Mouse (Mus musculus) heart, embryonic 15.5 days (tissue): Measurements from ENCODE around the gene Unc79. TPM values are rescaled to one million over a fixed set of nuclear protein-coding genes. Genes with fewer than 3 reads are reported as not detected.

ENCODE experiments used
- ATAC-seq: fragments of 200-750 bp; cut with Nextera tagmentation; replicated peaks from 2 replicates; pipeline ENCODE4 v1.8.0; 2017; ENCODE audit warnings: low read depth, moderate TSS enrichment; ENCODE audit not compliant: insufficient number of reproducible peaks, insufficient read depth, low FRiP score
- H3K27ac ChIP-seq: fragments of 300-500 bp; sonication (generic); 2 replicates; pipeline ENCODE4 v1.5.1; 2015; ENCODE audit warnings: mild to moderate bottlenecking, inconsistent platforms
- H3K27me3 ChIP-seq: fragments of 300-500 bp; sonication (generic); 2 replicates; pipeline ENCODE4 v1.6.1; 2015; ENCODE audit warnings: inconsistent platforms
- H3K36me3 ChIP-seq: fragments of 300-500 bp; sonication (generic); 2 replicates; pipeline ENCODE4 v1.6.1; 2015; ENCODE audit warnings: mild to moderate bottlenecking, inconsistent platforms
- H3K4me1 ChIP-seq: fragments of 300-500 bp; sonication (generic); replicated peaks from 2 replicates; pipeline ENCODE4 v1.6.1; 2015; ENCODE audit warnings: inconsistent platforms
- H3K4me2 ChIP-seq: fragments of 300-500 bp; sonication (generic); 2 replicates; pipeline ENCODE4 v1.6.1; 2015; ENCODE audit warnings: inconsistent platforms, mild to moderate bottlenecking, moderate library complexity
- H3K4me3 ChIP-seq: fragments of 300-500 bp; sonication (generic); 2 replicates; pipeline ENCODE4 v1.5.1; 2015; ENCODE audit warnings: mild to moderate bottlenecking, inconsistent platforms
- H3K9ac ChIP-seq: fragments of 300-500 bp; sonication (generic); 2 replicates; pipeline ENCODE4 v1.6.1; 2015; ENCODE audit warnings: mild to moderate bottlenecking, inconsistent platforms
- H3K9me3 ChIP-seq: fragments of 300-500 bp; sonication (generic); replicated peaks from 2 replicates; pipeline ENCODE4 v1.6.1; 2016; ENCODE audit warnings: inconsistent platforms
- WGBS: fragments of 180-500 bp; shearing (Covaris S2); methylation state at CpG from one replicate; pipeline ENCODE4 v1.1.7; 2015; ENCODE audit warnings: mixed read lengths; 5-methylcytosine and 5-hydroxymethylcytosine counted together
- microRNA-seq: library from miRNA; unstranded; fragments of <30 nt; microRNA quantifications from one replicate; pipeline ENCODE4, GENCODE M21; 2016
- polyA plus RNA-seq: library from polyadenylated mRNA; unstranded; fragments of >200 nt; fragmentation: Nextera tagmentation; extraction: Ambion mirVana; gene quantifications from 2 replicates; pipeline ENCODE4 v1.2.1, GENCODE M21; 2015

Unc79 gene
- polyA plus RNA-seq, 1 experiment from 2014 or later: 0.16 TPM

- Histone ChIP-seq H3K4me1 (peaks cover 21% of the 10 kb centered on the region), H3K9ac (no peak overlapping the region), H3K27ac (no peak overlapping the region), H3K9me3 (no peaks in the 10 kb centered on the region), H3K36me3 (no peaks in the 10 kb centered on the region), H3K4me2 (no peak overlapping the region), H3K4me3 (no peak overlapping the region), H3K27me3 (0 out of 2 replicates have a peak, but pooled peaks cover 2% of the 10 kb centered on the region)
- WGBS: 61% methylated on average over 5 of the region's 5 CpGs
- no peak for ATAC-seq
Observed at GRCm38 (mm10) chr12:103211078-103211477, 262.4 kb downstream of the Unc79 start.

- ATAC-seq: no peak
- peaks cover 21% of the 10 kb centered on the region for H3K4me1 ChIP-seq
- no peaks in the 10 kb centered on the region for H3K9me3 ChIP-seq
- no peak overlapping the region for H3K27ac ChIP-seq
- H3K27me3 ChIP-seq: peaks cover 3% of the 10 kb centered on the region; the same call in 1 of the 2 replicates
- no peaks in the 10 kb centered on the region for H3K36me3 ChIP-seq
- 69% methylated on average over 2 of the region's 2 CpGs for WGBS
- H3K4me3 ChIP-seq: no peak overlapping the region
- H3K9ac ChIP-seq: no peak overlapping the region
- no peak overlapping the region for H3K4me2 ChIP-seq
Observed at GRCm38 (mm10) chr12:103213591-103213990, 264.9 kb downstream of the Unc79 start.

GRCm38 (mm10) chr12:103214270-103214669 lies 265.6 kb downstream of the Unc79 start:
- no peak overlapping the region for H3K9ac ChIP-seq
- peak overlapping the region; percentile 34; the same call in 1 of the 2 replicates for H3K27ac ChIP-seq
- H3K9me3 ChIP-seq: no peaks in the 10 kb centered on the region
- peaks cover 6% of the 10 kb centered on the region; the same call in 1 of the 2 replicates for H3K27me3 ChIP-seq
- WGBS: 22% methylated on average over 10 of the region's 10 CpGs
- peak overlapping the region; percentile 32; the same call in 1 of the 2 replicates for H3K4me2 ChIP-seq
- H3K36me3 ChIP-seq: no peaks in the 10 kb centered on the region
- ATAC-seq: peak; percentile 71
- H3K4me1 ChIP-seq: peaks cover 21% of the 10 kb centered on the region
- H3K4me3 ChIP-seq: no peak overlapping the region

GRCm38 (mm10) chr12:103214797-103215196 lies 266.1 kb downstream of the Unc79 start:
- Histone ChIP-seq H3K9me3 (no peaks in the 10 kb centered on the region), H3K9ac (no peak overlapping the region), H3K27me3 (peaks cover 10% of the 10 kb centered on the region; the same call in 1 of the 2 replicates), H3K4me2 (peak overlapping the region; percentile 32; the same call in 1 of the 2 replicates), H3K4me3 (no peak overlapping the region), H3K4me1 (peaks cover 21% of the 10 kb centered on the region), H3K36me3 (no peaks in the 10 kb centered on the region), H3K27ac (peak overlapping the region; percentile 34; the same call in 1 of the 2 replicates)
- ATAC-seq: no peak
- WGBS: 96% methylated on average over 2 of the region's 2 CpGs

- peaks cover 10% of the 10 kb centered on the region; the same call in 1 of the 2 replicates for H3K27me3 ChIP-seq
- no peak overlapping the region for H3K4me3 ChIP-seq
- no peaks in the 10 kb centered on the region for H3K9me3 ChIP-seq
- no peak overlapping the region for H3K9ac ChIP-seq
- no peaks in the 10 kb centered on the region for H3K36me3 ChIP-seq
- 60% methylated on average over 6 of the region's 6 CpGs for WGBS
- H3K27ac ChIP-seq: no peak overlapping the region
- no peak for ATAC-seq
- peaks cover 21% of the 10 kb centered on the region for H3K4me1 ChIP-seq
- H3K4me2 ChIP-seq: no peak overlapping the region
Observed at GRCm38 (mm10) chr12:103215877-103216610, 267.4 kb downstream of the Unc79 start.

- no peaks in the 10 kb centered on the region for H3K9me3 ChIP-seq
- ATAC-seq: no peak
- no peak overlapping the region for H3K9ac ChIP-seq
- H3K4me3 ChIP-seq: no peak overlapping the region
- WGBS: 82% methylated on average over 9 of the region's 9 CpGs
- no peak overlapping the region for H3K4me2 ChIP-seq
- peaks cover 18% of the 10 kb centered on the region for H3K4me1 ChIP-seq
- H3K27me3 ChIP-seq: peaks cover 16% of the 10 kb centered on the region; the same call in 1 of the 2 replicates
- H3K36me3 ChIP-seq: no peaks in the 10 kb centered on the region
- H3K27ac ChIP-seq: no peak overlapping the region
Observed at GRCm38 (mm10) chr12:103223671-103224070, 275.0 kb downstream of the Unc79 start.

GRCm38 (mm10) chr12:103226121-103226520 lies 277.5 kb downstream of the Unc79 start:
- Histone ChIP-seq H3K4me3 (no peak overlapping the region), H3K9ac (no peak overlapping the region), H3K27ac (no peak overlapping the region), H3K36me3 (no peaks in the 10 kb centered on the region), H3K4me2 (no peak overlapping the region), H3K4me1 (peaks cover 18% of the 10 kb centered on the region), H3K9me3 (no peaks in the 10 kb centered on the region), H3K27me3 (peaks cover 9% of the 10 kb centered on the region; the same call in 1 of the 2 replicates)
- WGBS: 72% methylated on average over 4 of the region's 4 CpGs
- ATAC-seq: no peak

GRCm38 (mm10) chr12:103229058-103229457 lies 280.4 kb downstream of the Unc79 start:
- Histone ChIP-seq H3K27me3 (peaks cover 7% of the 10 kb centered on the region; the same call in 1 of the 2 replicates), H3K4me3 (no peak overlapping the region), H3K27ac (no peak overlapping the region), H3K4me2 (no peak overlapping the region), H3K9ac (no peak overlapping the region), H3K9me3 (no peaks in the 10 kb centered on the region), H3K36me3 (no peaks in the 10 kb centered on the region), H3K4me1 (peaks cover 10% of the 10 kb centered on the region)
- 59% methylated on average over 4 of the region's 4 CpGs for WGBS
- no peak for ATAC-seq

Small RNA genes within 50 kb of the gene (microRNA-seq; reads per million reads assigned to microRNA genes)
- not detected for gene Gm44324

Other genes starting within 250 kb of the Unc79 start
- 4.8 and 9.2 TPM in 2 replicates for gene Itpk1, start 243.9 kb upstream of the Unc79 start, polyA plus RNA-seq
- 13.1 and 20.1 TPM in 2 replicates for gene Moap1, start 205.2 kb upstream of the Unc79 start, polyA plus RNA-seq
- 6.9 and 7.1 TPM in 2 replicates for gene Tmem251, start 205.1 kb upstream of the Unc79 start, polyA plus RNA-seq
- not detected in 2 replicates for gene Gm28051, start 191.1 kb upstream of the Unc79 start, polyA plus RNA-seq
- 22.2 and 24.0 TPM in 2 replicates for gene Gon7, start 191.1 kb upstream of the Unc79 start, polyA plus RNA-seq
- gene Ubr7, start 190.9 kb upstream of the Unc79 start, polyA plus RNA-seq: 25.6 and 31.1 TPM in 2 replicates
- 15.6 TPM in 2 replicates for gene Gm20604, start 190.2 kb upstream of the Unc79 start, polyA plus RNA-seq
- gene Btbd7, start 70.4 kb upstream of the Unc79 start, polyA plus RNA-seq: 11.9 and 13.6 TPM in 2 replicates
- not detected in 2 replicates for gene Cox8c, start 49.5 kb upstream of the Unc79 start, polyA plus RNA-seq